Mouse (Mus musculus): ENCODE measurements around the gene Wbp1.

DNA sequence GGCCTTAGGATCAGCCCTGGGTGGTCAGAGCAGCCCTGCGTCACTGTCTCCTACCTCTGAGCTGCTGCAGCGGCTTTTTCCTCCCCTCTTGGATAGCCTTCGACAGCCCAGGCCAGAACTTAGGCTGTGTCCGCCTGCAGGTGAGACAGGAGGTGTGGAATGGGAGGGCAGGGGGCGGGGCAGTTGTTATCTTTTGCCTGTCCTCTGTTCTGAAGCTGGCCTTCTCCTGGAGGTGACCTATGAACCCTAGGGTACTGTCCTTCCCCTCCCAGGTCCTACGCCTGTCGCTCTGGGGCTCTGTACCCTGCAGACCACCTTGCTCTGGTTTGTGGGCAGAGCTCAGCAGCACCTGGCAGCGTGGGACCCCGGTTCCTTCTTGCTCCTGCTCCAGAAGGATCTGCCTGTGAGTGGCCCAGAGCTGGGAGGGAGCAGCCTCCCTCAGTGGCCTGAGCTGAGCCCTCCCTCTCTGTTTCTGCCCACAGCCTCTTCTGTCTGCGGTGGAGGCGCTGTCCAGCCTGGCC is 18.2 kb downstream of the Wbp1 start:
- no peak for TF ChIP-seq CTCF (IDR thresholded peaks at IDR 0.05; ENCODE audit: low read depth)
- TF ChIP-seq EP300 (optimal IDR thresholded peaks at IDR 0.05), result no peak
